Mouse (Mus musculus) mature B cell (primary cell): Measurements from ENCODE around the gene Cenpp.

Experiments
- in situ Hi-C: fragments of 300-500 bp; cut with MboI; formaldehyde crosslinking; loops from 2 replicates; pipeline ENCODE4 v1.14.3; 2019

Cenpp gene

GRCm38 (mm10) chr13:49652481-49653179 lies at the start of gene Cenpp, which contains the start of gene Nol8:
Gene Cenpp, minus strand, starts transcription at chr13:49652785.
Gene Nol8, plus strand, starts transcription at chr13:49653078.
- in situ Hi-C loops: no loop called here

GRCm38 (mm10) chr13:49691056-49691455 lies 38.5 kb upstream of the Cenpp start:
- in situ Hi-C loops: no loop called here

- in situ Hi-C loops: no loop called here
These were observed 31.7 kb upstream of the Cenpp start for GRCm38 (mm10) chr13:49684266-49684665.

GRCm38 (mm10) chr13:49682233-49682846 lies 29.8 kb upstream of the Cenpp start:
- in situ Hi-C loops: no loop called here

- in situ Hi-C loops: no loop called here
These were observed 29.0 kb upstream of the Cenpp start, which contains the start of gene Iars for GRCm38 (mm10) chr13:49681351-49682232. Gene Iars, plus strand, starts transcription at chr13:49682100.

GRCm38 (mm10) chr13:49677793-49678192 lies 25.2 kb upstream of the Cenpp start:
- in situ Hi-C loops: no loop called here

- in situ Hi-C loops: no loop called here
These were observed 576 bp upstream of the Cenpp start for GRCm38 (mm10) chr13:49653180-49653541.

GRCm38 (mm10) chr13:49651781-49652351 lies 719 bp downstream of the Cenpp start:
- in situ Hi-C loops: no loop called here

GRCm38 (mm10) chr13:49651136-49651535 lies 1.4 kb downstream of the Cenpp start:
- in situ Hi-C loops: no loop called here

- in situ Hi-C loops: no loop called here
These were observed 6.6 kb downstream of the Cenpp start for GRCm38 (mm10) chr13:49646019-49646418.

GRCm38 (mm10) chr13:49644731-49645529 lies 7.7 kb downstream of the Cenpp start:
- in situ Hi-C loops: no loop called here

GRCm38 (mm10) chr13:49643669-49644362 lies 8.8 kb downstream of the Cenpp start:
- in situ Hi-C loops: no loop called here

GRCm38 (mm10) chr13:49642650-49643049 lies 9.9 kb downstream of the Cenpp start:
- in situ Hi-C loops: no loop called here

GRCm38 (mm10) chr13:49639965-49640364 lies 12.6 kb downstream of the Cenpp start:
- in situ Hi-C loops: no loop called here

- in situ Hi-C loops: no loop called here
These were observed 23.5 kb downstream of the Cenpp start for GRCm38 (mm10) chr13:49629076-49629475.

- in situ Hi-C loops: no loop called here
These were observed 24.4 kb downstream of the Cenpp start for GRCm38 (mm10) chr13:49628167-49628566.

GRCm38 (mm10) chr13:49623216-49623615 lies 29.4 kb downstream of the Cenpp start:
- in situ Hi-C loops: no loop called here

- in situ Hi-C loops: no loop called here
These were observed 34.2 kb downstream of the Cenpp start for GRCm38 (mm10) chr13:49618365-49618764.

- in situ Hi-C loops: no loop called here
These were observed 35.6 kb downstream of the Cenpp start for GRCm38 (mm10) chr13:49617021-49617420.

GRCm38 (mm10) chr13:49608589-49609322 lies 43.8 kb downstream of the Cenpp start:
- in situ Hi-C loops: no loop called here
